Mouse (Mus musculus) brain, embryonic 18.5 days (tissue): ENCODE measurements at regions not wholly inside any gene's neighbourhood (a gene's known extent, or its start where the extent isn't known, plus 50 kb on each side); places are given as distances from the start of the nearest gene placed in this dataset.
A peak's percentile ranks its signal among the peaks of the same experiment; 100 is the strongest.
"Not testable (repeated sequence)": the region's sequence is repeated elsewhere in the genome, so short reads cannot be mapped to it uniquely, and the experiment has no call there.

Source experiments
- DNase-seq: peaks from one replicate; pipeline ENCODE4 v3.0.0-alpha.2; 2012; ENCODE audit warnings: low read depth, low spot score

GRCm38 (mm10) chr12:54519370-54519769, 137.0 kb downstream of the Sptssa start:
- DNase-seq, result no peak

GRCm38 (mm10) chr12:54517265-54517664, 139.1 kb downstream of the Sptssa start:
- DNase-seq, result no peak

- no peak for DNase-seq
These were observed 139.9 kb downstream of the Sptssa start for GRCm38 (mm10) chr12:54516463-54516862.

- DNase-seq, result not testable (repeated sequence)
These were observed 140.3 kb downstream of the Sptssa start for GRCm38 (mm10) chr12:54516039-54516438.

- DNase-seq, result no peak
These were observed 146.5 kb downstream of the Sptssa start for GRCm38 (mm10) chr12:54509903-54510302.

- DNase-seq, result no peak
These were observed 153.6 kb downstream of the Sptssa start for GRCm38 (mm10) chr12:54502775-54503174.

- DNase-seq, result no peak
These were observed 156.4 kb downstream of the Sptssa start for GRCm38 (mm10) chr12:54499963-54500362.

GRCm38 (mm10) chr12:54495701-54496374, 160.5 kb downstream of the Sptssa start:
- DNase-seq, result no peak

GRCm38 (mm10) chr12:54494756-54495375, 161.5 kb downstream of the Sptssa start:
- no peak for DNase-seq

GRCm38 (mm10) chr12:54492737-54493136, 163.6 kb downstream of the Sptssa start:
- DNase-seq, result no peak

GRCm38 (mm10) chr12:54490460-54490859, 165.9 kb downstream of the Sptssa start:
- DNase-seq, result no peak

GRCm38 (mm10) chr12:54489675-54490074, 166.7 kb downstream of the Sptssa start:
- DNase-seq, result peak; percentile 55

GRCm38 (mm10) chr12:54487689-54488088, 168.7 kb downstream of the Sptssa start:
- no peak for DNase-seq

- DNase-seq, result no peak
These were observed 174.4 kb downstream of the Sptssa start for GRCm38 (mm10) chr12:54482020-54482419.

GRCm38 (mm10) chr12:54479841-54480240, 176.5 kb downstream of the Sptssa start:
- DNase-seq, result no peak

GRCm38 (mm10) chr12:54472881-54473280, 183.5 kb downstream of the Sptssa start:
- DNase-seq, result no peak

- DNase-seq, result no peak
These were observed 184.0 kb downstream of the Sptssa start for GRCm38 (mm10) chr12:54472407-54472806.

GRCm38 (mm10) chr12:54467635-54468034, 188.7 kb downstream of the Sptssa start:
- DNase-seq, result no peak

GRCm38 (mm10) chr12:54463806-54464205, 192.6 kb downstream of the Sptssa start:
- no peak for DNase-seq

- DNase-seq, result no peak
These were observed 195.0 kb downstream of the Sptssa start for GRCm38 (mm10) chr12:54461411-54461810.

GRCm38 (mm10) chr12:54460135-54460523, 196.2 kb downstream of the Sptssa start:
- DNase-seq, result no peak

- DNase-seq, result no peak
These were observed 196.8 kb downstream of the Sptssa start for GRCm38 (mm10) chr12:54459462-54460134.

- no peak for DNase-seq
These were observed 199.6 kb downstream of the Sptssa start for GRCm38 (mm10) chr12:54456731-54457130.
